Mouse (Mus musculus): ENCODE measurements at regions not wholly inside any gene's neighbourhood (a gene's known extent, or its start where the extent isn't known, plus 50 kb on each side); places are given as distances from the start of the nearest gene placed in this dataset.
"Not testable (repeated sequence)": the region's sequence is repeated elsewhere in the genome, so short reads cannot be mapped to it uniquely, and the experiment has no call there.

DNA sequence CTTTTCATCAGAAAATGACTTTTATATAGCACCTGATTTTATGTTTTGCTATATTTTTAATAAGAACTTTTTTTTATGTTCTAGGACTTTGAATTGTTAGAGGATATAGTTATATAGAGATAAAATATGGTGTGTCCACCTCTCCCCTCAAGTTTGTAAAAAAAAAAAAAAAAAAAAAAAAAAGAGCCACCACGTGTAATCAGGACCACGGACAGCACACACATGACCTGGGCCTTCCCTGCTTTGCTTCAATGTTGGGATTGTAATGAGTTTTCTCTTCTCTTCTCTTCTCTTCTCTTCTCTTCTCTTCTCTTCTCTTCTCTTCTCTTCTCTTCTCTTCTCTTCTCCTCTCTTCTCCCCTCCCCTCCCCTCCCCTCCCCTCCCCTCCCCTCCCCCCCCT, 78.5 kb downstream of the 1700010I14Rik start:
- not testable (repeated sequence) for H3K9me3 ChIP-seq (replicated peaks; ENCODE audit: control insufficient read depth, low read length); H3K9ac ChIP-seq (ENCODE audit: low read depth, low read length); H3K4me3 ChIP-seq (ENCODE audit: low read depth, low read length); H3K4me2 ChIP-seq (ENCODE audit: low read depth, low read length); ATAC-seq (ENCODE audit: low read depth); H3K27me3 ChIP-seq (ENCODE audit: control insufficient read depth, insufficient read depth, low read depth, low read length); H3K4me1 ChIP-seq (ENCODE audit: control insufficient read depth, low read depth, low read length); H3K36me3 ChIP-seq (ENCODE audit: control insufficient read depth, insufficient read depth); H3K27ac ChIP-seq (ENCODE audit: low read length)
- 33% methylated on average over 2 of the region's 2 CpGs for WGBS (ENCODE audit: insufficient replicate concordance)

DNA sequence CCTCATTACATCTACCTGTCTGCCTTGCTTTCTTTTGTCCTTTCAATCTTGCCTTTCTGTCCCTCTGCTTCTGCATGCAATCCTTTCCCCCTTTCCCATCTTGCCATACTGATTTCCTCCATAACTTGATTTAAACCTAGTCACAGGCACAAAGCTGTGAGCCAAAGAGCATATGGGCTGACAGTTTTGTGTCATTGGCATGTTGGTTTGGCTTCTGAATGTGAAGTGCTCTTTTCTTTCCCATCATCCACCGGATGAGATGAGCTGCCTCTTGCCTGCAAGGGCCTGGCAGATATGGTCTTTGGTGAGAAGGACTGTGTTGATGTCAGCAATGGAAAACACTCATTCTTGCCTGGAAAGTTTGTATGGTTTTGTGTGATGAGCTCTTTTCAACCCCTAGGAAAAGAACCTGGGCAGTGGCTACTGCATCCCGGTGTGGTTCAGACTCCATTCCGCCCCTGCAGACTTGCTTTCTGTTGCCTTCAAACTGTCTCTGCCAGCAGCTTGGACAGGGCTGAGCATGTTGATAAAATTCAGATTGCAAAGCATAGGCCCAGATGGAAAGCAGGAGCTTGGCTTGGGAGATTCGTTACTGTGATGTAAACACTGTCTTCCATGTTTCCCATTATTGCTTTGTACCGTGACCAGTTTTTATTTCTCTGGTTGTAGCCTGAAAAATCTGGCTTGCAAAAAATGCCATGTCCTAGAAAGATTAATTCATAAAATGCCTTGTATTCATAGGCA, 80.9 kb downstream of the 1700010I14Rik start:
- H3K36me3 ChIP-seq (ENCODE audit: control insufficient read depth, insufficient read depth): no peaks in the 10 kb centered on the region
- H3K4me1 ChIP-seq (ENCODE audit: control insufficient read depth, low read depth, low read length): no peaks in the 10 kb centered on the region
- no peak overlapping the region for H3K4me2 ChIP-seq (ENCODE audit: low read depth, low read length)
- no peak overlapping the region for H3K9ac ChIP-seq (ENCODE audit: low read depth, low read length)
- no peak overlapping the region for H3K4me3 ChIP-seq (ENCODE audit: low read depth, low read length)
- 67% methylated on average over 5 of the region's 5 CpGs for WGBS (ENCODE audit: insufficient replicate concordance)
- no peak overlapping the region for H3K27ac ChIP-seq (ENCODE audit: low read length)
- H3K9me3 ChIP-seq (replicated peaks; ENCODE audit: control insufficient read depth, low read length): no peaks in the 10 kb centered on the region
- ATAC-seq (ENCODE audit: low read depth): no peak
- H3K27me3 ChIP-seq (ENCODE audit: control insufficient read depth, insufficient read depth, low read depth, low read length): no peaks in the 10 kb centered on the region

DNA sequence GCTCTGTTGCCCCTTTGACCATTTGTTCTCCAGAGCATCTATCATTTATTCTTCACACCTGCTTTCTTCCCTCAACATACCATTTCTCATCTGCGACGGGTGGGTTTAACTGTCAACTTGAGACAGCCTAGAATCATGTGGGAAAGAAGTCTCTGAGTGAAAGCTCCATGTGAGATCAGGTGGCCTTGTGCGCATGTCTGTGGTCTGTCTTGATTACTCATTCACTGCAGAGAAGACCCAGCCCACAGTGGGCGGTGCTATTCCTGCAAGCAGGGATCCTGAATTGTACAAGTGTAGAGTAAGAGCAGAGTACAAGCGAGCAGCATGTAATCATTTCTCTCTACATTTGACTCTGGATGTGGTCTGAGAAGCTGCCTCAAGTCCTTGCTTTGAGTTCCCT, 95.5 kb downstream of the 1700010I14Rik start:
- H3K27me3 ChIP-seq (ENCODE audit: control insufficient read depth, insufficient read depth, low read depth, low read length): no peaks in the 10 kb centered on the region
- no peak overlapping the region for H3K4me2 ChIP-seq (ENCODE audit: low read depth, low read length)
- 60% methylated on average over 5 of the region's 5 CpGs for WGBS (ENCODE audit: insufficient replicate concordance)
- H3K4me3 ChIP-seq (ENCODE audit: low read depth, low read length): no peak overlapping the region
- H3K4me1 ChIP-seq (ENCODE audit: control insufficient read depth, low read depth, low read length): no peaks in the 10 kb centered on the region
- H3K27ac ChIP-seq (ENCODE audit: low read length): no peak overlapping the region
- no peak overlapping the region for H3K9ac ChIP-seq (ENCODE audit: low read depth, low read length)
- no peak for ATAC-seq (ENCODE audit: low read depth)
- H3K36me3 ChIP-seq (ENCODE audit: control insufficient read depth, insufficient read depth): no peaks in the 10 kb centered on the region
- no peaks in the 10 kb centered on the region for H3K9me3 ChIP-seq (replicated peaks; ENCODE audit: control insufficient read depth, low read length)

DNA sequence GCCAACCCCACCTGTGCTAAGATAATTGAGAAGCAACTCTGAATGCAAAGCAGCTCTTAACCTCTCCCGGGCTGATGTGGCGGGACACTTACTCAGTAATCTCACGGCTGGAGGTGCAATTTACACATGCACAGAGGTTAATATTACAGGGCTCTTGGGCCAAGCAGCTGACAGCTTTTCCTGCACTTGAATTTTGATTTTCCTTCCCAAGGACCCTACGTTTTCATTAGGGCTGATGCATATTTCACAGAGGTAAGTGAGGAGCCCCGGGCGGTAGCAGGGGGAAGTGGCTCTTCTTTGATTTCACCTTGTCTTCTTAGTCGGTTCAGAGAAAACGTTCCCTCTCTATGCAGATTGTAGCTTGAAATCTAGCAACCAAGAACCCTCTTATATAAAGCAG, 139.7 kb downstream of the 1700010I14Rik start:
- Histone ChIP-seq H3K4me1 (ENCODE audit: control insufficient read depth, low read depth, low read length) (no peaks in the 10 kb centered on the region), H3K27ac (ENCODE audit: low read length) (no peak overlapping the region), H3K9ac (ENCODE audit: low read depth, low read length) (no peak overlapping the region), H3K4me2 (ENCODE audit: low read depth, low read length) (no peak overlapping the region), H3K36me3 (ENCODE audit: control insufficient read depth, insufficient read depth) (no peaks in the 10 kb centered on the region), H3K9me3 (replicated peaks; ENCODE audit: control insufficient read depth, low read length) (no peaks in the 10 kb centered on the region), H3K4me3 (ENCODE audit: low read depth, low read length) (no peak overlapping the region), H3K27me3 (ENCODE audit: control insufficient read depth, insufficient read depth, low read depth, low read length) (no peaks in the 10 kb centered on the region)
- ATAC-seq (ENCODE audit: low read depth): no peak
- 51% methylated on average over 8 of the region's 8 CpGs for WGBS (ENCODE audit: insufficient replicate concordance)

DNA sequence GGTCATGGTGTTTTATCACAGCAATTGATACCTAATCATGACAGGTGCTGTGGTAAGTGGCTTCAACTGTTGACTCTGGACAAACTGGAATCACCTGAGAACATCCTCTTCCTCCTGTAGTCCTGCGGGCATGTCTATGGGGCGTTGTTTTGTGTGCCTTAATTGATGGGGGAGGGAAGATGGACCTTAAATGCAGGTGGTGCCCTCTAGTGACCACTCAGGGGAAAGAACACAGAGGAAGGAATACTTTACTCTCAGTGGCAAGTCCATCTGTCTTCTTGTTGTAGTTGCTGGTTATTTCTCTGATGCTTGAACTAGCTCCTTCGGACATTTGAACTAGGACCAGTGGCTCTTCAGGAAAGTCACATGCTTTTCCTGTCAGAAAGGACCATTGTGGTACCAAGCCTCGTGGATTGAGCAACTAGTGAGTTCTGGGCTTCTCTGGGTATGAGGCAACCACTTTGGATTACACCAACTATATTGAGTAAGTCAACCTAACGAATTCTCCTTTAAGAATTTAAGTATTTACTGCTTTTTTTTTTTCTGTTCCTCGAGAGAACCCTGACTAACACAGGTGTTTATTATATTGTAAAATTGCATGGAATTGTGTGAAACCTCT, 157.6 kb downstream of the 1700010I14Rik start:
- Histone ChIP-seq H3K36me3 (ENCODE audit: control insufficient read depth, insufficient read depth) (no peaks in the 10 kb centered on the region), H3K27ac (ENCODE audit: low read length) (no peak overlapping the region), H3K4me1 (ENCODE audit: control insufficient read depth, low read depth, low read length) (no peaks in the 10 kb centered on the region), H3K9me3 (replicated peaks; ENCODE audit: control insufficient read depth, low read length) (no peaks in the 10 kb centered on the region), H3K4me2 (ENCODE audit: low read depth, low read length) (no peak overlapping the region), H3K27me3 (ENCODE audit: control insufficient read depth, insufficient read depth, low read depth, low read length) (no peaks in the 10 kb centered on the region), H3K4me3 (ENCODE audit: low read depth, low read length) (no peak overlapping the region), H3K9ac (ENCODE audit: low read depth, low read length) (no peak overlapping the region)
- WGBS (ENCODE audit: insufficient replicate concordance): 27% methylated on average over 6 of the region's 6 CpGs
- ATAC-seq (ENCODE audit: low read depth): no peak

DNA sequence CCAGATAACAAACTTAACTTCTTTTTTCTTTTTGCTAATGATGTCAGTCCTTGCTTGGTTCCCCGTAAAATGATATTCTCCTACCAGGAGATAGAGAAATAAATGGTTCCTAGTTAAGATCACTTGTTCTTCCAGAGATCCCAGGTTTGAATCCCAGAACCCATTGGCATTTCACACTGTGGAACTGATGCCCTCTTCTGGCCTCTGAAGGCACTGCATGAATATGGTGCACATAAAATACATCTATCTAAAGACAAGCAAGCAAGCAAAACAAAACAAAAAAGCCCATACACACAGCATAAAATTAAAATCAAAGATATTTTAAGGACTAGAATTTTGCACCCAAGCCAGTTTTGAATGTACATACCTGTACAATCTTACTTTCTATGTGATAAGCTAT, 162.5 kb downstream of the 1700010I14Rik start:
- ATAC-seq (ENCODE audit: low read depth): no peak
- H3K27ac ChIP-seq (ENCODE audit: low read length): no peak overlapping the region
- no peaks in the 10 kb centered on the region for H3K36me3 ChIP-seq (ENCODE audit: control insufficient read depth, insufficient read depth)
- no peak overlapping the region for H3K4me3 ChIP-seq (ENCODE audit: low read depth, low read length)
- H3K27me3 ChIP-seq (ENCODE audit: control insufficient read depth, insufficient read depth, low read depth, low read length): no peaks in the 10 kb centered on the region
- no peak overlapping the region for H3K9ac ChIP-seq (ENCODE audit: low read depth, low read length)
- H3K9me3 ChIP-seq (replicated peaks; ENCODE audit: control insufficient read depth, low read length): no peaks in the 10 kb centered on the region
- no peaks in the 10 kb centered on the region for H3K4me1 ChIP-seq (ENCODE audit: control insufficient read depth, low read depth, low read length)
- H3K4me2 ChIP-seq (ENCODE audit: low read depth, low read length): no peak overlapping the region
- WGBS (ENCODE audit: insufficient replicate concordance): 68% methylated on average over 1 of the region's 1 CpGs

DNA sequence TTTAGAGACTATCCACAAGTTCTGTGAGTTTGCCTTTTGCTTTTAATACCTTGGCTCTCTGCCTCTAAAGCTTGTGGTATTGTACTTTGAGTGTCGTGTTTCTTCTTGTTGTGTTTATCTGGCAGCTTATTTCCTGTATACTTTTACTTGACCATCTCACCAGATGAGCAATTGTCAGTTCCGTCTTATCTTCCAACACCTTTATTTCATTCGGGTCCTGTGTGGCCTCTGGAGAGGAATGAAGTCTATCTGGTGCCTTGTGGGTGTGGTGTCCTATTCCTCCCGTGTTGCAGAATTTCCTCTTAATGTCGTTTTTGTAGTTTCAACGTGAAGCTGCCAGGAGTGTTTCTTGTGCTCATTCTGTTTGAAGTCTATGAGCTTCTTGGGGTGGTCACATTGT, 174.0 kb downstream of the 1700010I14Rik start:
- Histone ChIP-seq H3K4me2 (ENCODE audit: low read depth, low read length) (no peak overlapping the region), H3K27me3 (ENCODE audit: control insufficient read depth, insufficient read depth, low read depth, low read length) (no peaks in the 10 kb centered on the region), H3K36me3 (ENCODE audit: control insufficient read depth, insufficient read depth) (no peaks in the 10 kb centered on the region), H3K4me3 (ENCODE audit: low read depth, low read length) (no peak overlapping the region), H3K9me3 (replicated peaks; ENCODE audit: control insufficient read depth, low read length) (no peaks in the 10 kb centered on the region), H3K4me1 (ENCODE audit: control insufficient read depth, low read depth, low read length) (no peaks in the 10 kb centered on the region; the same call in 1 of the 2 replicates), H3K27ac (ENCODE audit: low read length) (no peak overlapping the region), H3K9ac (ENCODE audit: low read depth, low read length) (no peak overlapping the region)
- 31% methylated on average over 6 of the region's 6 CpGs for WGBS (ENCODE audit: insufficient replicate concordance)
- ATAC-seq (ENCODE audit: low read depth): no peak

DNA sequence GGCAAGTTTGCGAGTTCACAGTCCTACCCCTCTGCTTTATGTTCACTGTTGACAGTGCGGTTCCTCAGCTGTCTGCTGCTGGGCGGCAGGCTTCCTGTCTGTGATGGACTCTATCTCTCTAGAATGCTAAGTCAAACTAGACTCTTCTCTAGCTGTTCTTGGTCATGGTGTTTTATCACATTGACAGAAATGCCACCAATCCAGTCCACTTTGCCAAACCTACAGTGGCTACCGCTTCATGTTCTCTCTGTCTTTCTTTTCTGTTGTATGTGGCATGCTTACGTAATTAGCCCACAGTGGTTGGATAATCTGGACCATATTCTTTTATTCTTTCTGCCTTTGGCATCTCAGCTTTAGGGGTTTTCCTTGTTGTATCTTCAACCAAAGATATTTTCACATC, 174.5 kb downstream of the 1700010I14Rik start:
- Histone ChIP-seq H3K9me3 (replicated peaks; ENCODE audit: control insufficient read depth, low read length) (no peaks in the 10 kb centered on the region), H3K4me3 (ENCODE audit: low read depth, low read length) (no peak overlapping the region), H3K9ac (ENCODE audit: low read depth, low read length) (no peak overlapping the region), H3K4me2 (ENCODE audit: low read depth, low read length) (no peak overlapping the region), H3K27me3 (ENCODE audit: control insufficient read depth, insufficient read depth, low read depth, low read length) (peaks cover 2% of the 10 kb centered on the region; the same call in 1 of the 2 replicates), H3K4me1 (ENCODE audit: control insufficient read depth, low read depth, low read length) (no peaks in the 10 kb centered on the region; the same call in 1 of the 2 replicates), H3K27ac (ENCODE audit: low read length) (no peak overlapping the region), H3K36me3 (ENCODE audit: control insufficient read depth, insufficient read depth) (no peaks in the 10 kb centered on the region)
- ATAC-seq (ENCODE audit: low read depth): no peak
- 32% methylated on average over 5 of the region's 5 CpGs for WGBS (ENCODE audit: insufficient replicate concordance)

DNA sequence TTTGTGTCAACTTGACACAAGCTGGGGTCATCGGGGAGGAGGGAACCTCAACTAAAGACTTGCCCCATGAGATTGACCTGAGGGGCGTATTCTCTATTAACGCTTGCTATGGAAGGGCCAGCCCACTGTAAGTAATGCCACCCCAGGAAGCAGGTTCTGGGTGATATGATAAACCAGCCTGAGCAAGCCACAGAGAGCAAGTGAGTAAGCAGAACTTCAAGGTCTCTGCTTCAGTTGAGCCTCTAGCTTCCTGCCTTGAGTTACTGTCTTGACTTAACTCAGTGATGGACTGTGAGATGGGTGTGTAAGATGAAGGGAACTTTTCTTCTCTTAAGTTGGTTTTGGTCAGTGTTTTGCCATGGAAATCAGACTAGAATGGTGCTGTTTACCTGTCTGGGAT, 175.2 kb downstream of the 1700010I14Rik start:
- WGBS (ENCODE audit: insufficient replicate concordance): 37% methylated on average over 3 of the region's 3 CpGs
- no peak overlapping the region for H3K4me3 ChIP-seq (ENCODE audit: low read depth, low read length)
- no peak overlapping the region for H3K4me2 ChIP-seq (ENCODE audit: low read depth, low read length)
- H3K9ac ChIP-seq (ENCODE audit: low read depth, low read length): no peak overlapping the region
- no peak overlapping the region for H3K27ac ChIP-seq (ENCODE audit: low read length)
- ATAC-seq (ENCODE audit: low read depth): no peak
- H3K36me3 ChIP-seq (ENCODE audit: control insufficient read depth, insufficient read depth): no peaks in the 10 kb centered on the region
- peaks cover 7% of the 10 kb centered on the region; the same call in 1 of the 2 replicates for H3K27me3 ChIP-seq (ENCODE audit: control insufficient read depth, insufficient read depth, low read depth, low read length)
- no peaks in the 10 kb centered on the region for H3K9me3 ChIP-seq (replicated peaks; ENCODE audit: control insufficient read depth, low read length)
- H3K4me1 ChIP-seq (ENCODE audit: control insufficient read depth, low read depth, low read length): no peaks in the 10 kb centered on the region; the same call in 1 of the 2 replicates

Data from liver, embryonic 16.5 days (tissue).